Mouse (Mus musculus) testis, adult 2 months (tissue): ENCODE data around the gene C1qtnf7.

Source experiments
- CTCF ChIP-seq: fragments of 200-500 bp; IDR thresholded peaks from 2 replicates; pipeline ENCODE4 v1.5.1; 2012; ENCODE audit warnings: low read depth, mild to moderate bottlenecking, inconsistent platforms, low read length, moderate library complexity; ENCODE audit not compliant: control insufficient read depth, insufficient read depth, insufficient replicate concordance
- POLR2A ChIP-seq: fragments of 200-500 bp; IDR thresholded peaks from 2 replicates; pipeline ENCODE4 v1.6.1; 2012; ENCODE audit warnings: low read depth, mild to moderate bottlenecking, inconsistent platforms, low read length, moderate library complexity; ENCODE audit not compliant: control insufficient read depth

GRCm38 (mm10) chr5:43665144-43665543 lies 149.8 kb downstream of the C1qtnf7 start:
- no peak for TF ChIP-seq POLR2A
- TF ChIP-seq CTCF, result no peak
